Mouse (Mus musculus) retina, adult 2 months (tissue): ENCODE measurements around the gene Clstn3.
"Not testable (repeated sequence)": the region's sequence is repeated elsewhere in the genome, so short reads cannot be mapped to it uniquely, and the experiment has no call there.

Source experiments
- DNase-seq: peaks from one replicate; pipeline ENCODE4 v3.0.0-alpha.2; 2012; ENCODE audit warnings: low read depth, low spot score

The Clstn3 gene

DNA sequence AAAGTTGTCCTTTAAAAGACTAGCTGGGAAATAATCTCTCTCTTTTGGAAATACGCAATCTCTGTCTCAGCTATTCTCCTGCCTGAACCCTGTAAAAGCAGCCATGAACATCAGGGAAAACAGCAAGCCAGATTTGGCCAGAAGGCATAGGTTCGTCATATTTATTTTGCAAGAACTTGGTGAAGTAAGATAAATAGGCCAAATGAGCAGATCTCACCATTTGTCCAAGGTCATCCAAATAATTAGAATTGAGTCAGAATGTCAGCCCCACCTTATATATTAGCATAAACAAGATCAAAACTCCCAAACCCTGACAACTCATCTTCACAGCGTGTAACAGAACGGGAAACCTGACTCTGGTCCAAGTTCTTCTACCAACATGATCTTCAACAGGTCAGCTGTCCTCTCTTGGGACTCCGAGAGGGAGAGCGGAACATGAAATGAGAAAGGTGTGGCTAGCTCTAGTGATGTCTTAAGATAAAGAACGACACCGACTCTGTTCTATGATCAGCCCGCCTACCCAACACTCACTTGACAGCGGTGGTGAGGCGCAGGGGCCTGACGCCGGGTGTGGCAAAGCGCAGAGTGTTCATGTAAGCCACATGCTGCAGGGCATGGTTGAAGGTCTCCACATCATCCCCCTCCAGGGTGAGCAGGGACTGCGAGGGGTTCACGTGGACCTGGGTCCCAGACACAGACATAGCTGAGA is 15.5 kb downstream of the Clstn3 start:
- no peak for DNase-seq

DNA sequence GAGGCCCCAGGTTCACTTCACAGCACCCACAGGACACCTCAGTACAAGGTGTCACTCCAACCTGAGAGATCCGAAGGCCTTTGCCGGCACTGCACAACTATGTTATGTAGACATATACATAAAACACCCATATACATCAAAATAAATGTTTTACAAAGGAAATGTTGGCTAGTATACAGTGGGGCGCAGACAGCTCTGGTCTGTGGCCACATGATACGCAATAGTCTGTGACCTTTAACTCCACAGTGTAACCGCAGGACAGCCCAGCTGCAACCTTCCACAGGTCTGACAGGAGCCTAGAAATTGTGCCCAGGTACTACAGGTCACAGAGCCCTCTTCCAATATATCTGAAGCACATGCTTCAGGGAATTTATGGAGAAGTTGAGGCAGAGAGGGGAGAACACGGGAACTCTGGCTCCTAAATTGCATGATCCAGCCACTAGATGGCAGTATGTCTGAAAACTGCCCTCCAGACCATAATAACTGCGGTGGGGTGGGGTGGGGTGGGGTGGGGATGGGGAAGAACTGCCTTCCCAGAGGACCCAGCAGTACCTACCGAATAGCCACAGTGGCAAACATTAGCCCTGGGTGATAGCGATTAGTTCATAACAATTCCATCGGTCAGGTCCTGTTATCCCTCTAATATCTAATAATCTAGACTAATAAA is 16.3 kb downstream of the Clstn3 start:
- no peak for DNase-seq

DNA sequence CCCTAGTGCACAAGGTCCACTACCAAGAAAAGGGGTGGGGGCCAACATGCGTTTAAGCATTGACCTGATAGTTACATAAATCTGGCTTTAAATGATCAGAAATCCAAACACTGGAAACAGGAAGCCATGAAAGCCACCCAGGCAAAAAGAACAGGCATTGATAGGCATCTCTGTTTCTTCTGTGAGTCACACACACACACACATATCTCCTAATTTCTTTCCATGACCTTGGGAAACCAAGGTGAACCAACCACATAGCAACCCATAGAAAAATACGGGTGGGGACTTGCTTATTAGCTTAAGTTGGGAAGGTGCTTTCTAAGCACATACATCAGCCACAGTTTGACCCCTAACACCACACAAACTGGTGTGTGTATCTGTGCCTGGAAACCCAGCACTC is 17.2 kb downstream of the Clstn3 start:
- DNase-seq = no peak

DNA sequence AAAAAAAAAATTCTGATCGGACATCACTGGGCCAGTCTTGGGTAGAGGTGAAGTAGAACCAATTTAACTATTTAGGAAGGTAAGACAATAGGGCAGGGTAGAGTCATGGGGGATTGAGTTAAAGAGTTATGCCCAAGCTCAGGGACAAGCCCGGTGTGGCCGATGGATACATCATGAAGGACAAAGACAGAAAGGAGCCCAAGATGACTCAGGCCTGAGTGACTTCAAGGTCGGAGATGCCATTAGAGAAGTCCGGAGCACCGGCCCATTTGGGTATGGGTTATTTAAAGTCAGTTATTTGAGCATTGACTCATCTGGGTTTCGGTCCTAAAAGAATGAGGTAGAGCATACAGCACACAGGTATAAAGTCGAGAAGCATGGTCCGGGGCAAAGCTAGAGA is 18.1 kb downstream of the Clstn3 start:
- DNase-seq = no peak

DNA sequence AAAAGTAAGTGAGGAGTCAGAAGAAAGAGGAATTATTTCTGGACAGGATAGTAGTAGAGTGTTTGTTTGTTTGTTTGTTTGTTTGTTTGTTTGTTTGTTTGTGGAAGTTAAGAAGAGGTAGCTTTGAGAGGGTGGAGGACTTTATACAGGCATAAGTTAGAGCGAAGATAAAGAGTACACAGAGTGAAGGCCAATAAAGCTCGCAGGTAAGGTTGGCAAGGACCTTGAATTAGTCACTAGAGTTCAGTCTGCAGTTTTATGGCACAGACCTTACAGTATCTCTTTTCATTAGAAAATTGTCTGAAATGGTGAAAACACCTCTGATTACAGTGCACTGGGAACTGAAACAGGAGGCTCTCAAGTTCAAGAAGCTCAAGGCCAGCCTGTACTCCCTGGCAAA is 18.6 kb downstream of the Clstn3 start:
- no peak for DNase-seq

DNA sequence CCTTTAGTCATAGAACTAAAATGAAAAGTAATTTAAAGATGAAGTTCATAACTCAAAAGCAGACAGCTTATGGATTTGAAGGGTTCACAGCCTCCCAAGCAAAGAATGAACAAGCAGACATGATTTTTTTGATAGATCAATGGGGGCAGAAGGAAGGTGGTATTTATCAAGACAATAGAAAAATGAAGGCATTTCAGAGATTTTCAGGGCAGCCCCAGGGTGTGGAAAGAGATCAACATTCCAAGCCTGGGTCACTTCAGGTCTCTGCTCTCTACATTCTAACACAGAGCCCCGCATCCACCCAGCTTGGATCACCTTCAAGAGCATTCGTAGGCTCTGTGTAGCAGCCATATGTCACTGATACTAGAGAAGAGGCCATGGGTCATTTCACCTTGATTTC is 21.3 kb downstream of the Clstn3 start:
- no peak for DNase-seq

DNA sequence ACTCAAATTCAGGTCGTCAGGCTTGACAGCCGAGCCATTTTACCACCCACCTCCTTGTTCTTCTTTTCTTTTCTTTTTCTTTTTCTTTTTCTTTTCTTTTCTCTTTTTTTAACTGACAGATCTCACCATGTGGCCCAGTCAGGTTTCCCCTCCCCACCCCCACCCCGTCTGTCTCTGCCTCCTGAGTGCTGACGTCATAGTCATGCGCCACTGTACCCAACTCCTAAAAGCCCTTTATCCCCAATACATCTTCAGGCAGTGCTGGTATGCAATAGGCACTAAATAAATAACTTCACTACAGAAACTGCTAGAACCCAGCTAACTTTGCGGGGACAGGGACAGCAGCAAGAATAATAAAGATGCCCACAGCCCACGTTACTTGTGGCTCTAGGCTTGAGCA is 28.3 kb downstream of the Clstn3 start:
- no peak for DNase-seq

DNA sequence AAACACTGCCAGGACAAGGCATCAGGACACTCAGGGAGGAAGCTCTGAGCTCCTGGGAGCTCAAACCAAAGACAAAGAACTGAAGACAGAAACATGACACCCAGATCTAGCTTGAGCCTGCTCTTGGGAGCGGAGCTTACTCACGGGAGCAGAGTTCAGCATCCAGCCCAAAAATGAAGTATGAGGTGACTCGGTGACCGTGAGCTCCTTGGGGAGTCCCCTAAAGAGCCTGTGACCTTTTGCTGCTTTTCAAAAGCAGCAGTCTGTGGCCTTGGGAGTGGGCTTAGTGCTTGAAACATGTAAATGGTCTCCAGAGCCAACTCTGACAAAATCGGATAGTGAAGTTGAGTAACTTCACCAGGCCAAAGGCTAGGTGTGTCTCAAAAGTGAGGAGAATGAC is 29.4 kb downstream of the Clstn3 start:
- no peak for DNase-seq

DNA sequence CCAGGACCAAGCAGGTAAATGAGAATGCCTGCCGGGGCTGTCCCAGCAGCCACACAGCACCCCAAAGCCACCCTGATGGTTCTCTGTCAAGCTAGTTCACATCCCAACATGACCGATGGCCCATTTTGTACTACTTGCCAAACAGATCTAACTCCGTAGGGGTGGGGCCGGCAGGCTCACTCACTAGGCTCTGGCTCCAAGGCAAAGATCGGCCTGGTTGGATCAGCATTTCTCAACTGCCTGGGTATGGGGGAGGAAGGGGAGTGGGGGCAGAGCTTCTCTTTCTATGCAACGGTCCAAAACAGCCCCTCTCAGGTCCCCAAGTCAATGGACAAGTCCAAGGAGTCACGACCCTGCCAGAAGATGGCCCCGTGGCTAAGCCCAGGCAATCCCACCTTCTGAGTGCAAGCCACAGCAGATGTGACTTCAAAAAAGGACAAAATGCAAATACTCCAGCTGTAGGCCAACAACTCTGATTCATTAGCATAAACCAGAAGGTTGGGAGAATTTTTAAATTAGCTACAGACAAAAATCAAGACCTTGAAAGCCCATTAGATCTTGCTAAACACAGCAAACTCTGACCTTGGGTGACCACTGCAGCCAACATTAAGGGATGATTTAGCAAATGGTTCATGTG is 30.8 kb downstream of the Clstn3 start:
- no peak for DNase-seq

DNA sequence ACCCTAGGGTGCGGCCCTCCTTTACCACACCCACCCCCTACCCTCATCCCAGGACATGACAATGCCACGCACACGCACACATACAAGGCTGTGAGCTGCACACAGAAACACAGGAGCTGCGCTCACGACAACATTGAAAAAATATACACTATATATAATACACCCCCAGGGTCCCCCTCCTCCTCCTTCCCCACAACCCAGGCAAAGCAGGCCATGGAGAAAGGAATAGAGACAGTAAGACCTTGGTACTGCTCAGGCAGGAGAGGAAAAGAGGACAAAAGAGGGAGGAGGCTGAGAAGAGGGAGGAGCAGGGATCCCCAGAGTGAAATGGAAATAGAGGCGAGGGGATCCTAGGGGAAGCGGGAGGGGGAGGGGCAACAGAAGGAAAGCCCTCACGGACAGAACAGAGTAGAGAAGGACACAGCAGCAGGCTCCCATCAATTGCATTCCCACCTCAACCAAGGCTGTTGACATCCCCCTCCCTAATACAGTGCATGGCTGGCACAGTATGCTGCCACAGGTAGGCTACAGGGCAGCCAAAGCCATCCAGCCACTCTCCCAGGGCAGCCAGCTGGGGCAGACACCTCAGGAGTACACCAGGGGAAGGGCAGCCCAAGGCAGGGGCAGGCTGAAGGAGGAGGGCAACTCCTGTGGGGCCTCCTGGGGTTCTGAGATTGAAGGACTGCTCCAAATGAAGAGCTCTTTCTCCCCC is 33.7 kb downstream of the Clstn3 start:
- DNase-seq = no peak

DNA sequence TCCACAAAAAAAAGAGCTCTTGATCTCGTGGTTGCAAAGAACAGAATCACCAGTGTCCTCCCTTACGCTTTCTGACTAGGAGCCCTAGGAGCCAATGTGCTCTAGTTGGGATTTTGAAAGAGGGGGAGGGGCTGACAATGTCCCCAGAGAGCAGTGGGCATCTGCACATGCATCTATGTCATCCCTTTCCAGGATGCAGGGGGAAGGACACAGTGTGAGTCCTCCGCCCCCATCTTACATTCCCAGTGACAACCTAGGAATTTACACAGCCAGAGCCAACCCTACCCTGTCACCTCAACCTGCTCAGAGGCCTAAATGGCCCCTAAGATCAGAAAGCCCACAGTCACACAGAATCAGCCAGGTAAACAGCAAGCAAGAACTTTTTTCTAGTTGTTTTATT is 34.2 kb downstream of the Clstn3 start:
- no peak for DNase-seq

DNA sequence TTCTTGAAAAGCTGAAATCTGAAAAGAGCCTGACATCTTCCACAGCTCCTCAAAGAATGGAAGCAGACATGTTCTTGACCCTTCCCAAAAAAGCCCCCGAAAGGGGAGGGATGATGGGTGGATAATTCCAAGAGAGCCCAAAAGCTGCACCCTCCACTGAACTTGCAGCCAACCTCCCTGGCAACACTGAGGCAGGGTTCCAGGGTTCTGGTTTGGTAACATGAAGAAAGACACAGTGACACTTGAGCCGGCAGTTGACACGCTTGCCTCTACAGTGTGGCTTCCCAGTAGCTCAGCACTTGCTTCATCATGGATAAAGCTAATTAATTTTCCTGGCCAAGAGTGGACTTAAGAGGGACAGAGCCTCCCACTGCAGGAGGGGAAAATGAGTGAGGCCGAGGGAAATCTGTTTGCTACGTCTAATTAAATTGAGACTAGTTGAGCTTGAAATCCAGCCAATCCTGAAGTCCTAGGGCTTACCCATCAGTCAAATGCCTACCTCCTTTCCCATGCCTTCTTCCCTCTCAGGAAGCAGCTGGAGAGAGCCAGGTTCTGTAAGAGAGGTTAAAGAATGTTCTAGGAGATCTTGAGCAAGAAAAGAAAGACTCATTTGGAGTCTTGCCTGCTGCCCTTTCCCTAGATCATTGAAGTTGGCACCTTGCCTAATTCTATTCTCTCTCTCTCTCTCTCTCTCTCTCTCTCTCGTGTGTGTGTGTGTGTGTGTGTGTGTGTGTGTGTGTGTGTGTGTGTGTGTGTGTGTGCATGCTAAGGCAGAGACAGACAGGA is 36.6 kb downstream of the Clstn3 start:
- no peak for DNase-seq

DNA sequence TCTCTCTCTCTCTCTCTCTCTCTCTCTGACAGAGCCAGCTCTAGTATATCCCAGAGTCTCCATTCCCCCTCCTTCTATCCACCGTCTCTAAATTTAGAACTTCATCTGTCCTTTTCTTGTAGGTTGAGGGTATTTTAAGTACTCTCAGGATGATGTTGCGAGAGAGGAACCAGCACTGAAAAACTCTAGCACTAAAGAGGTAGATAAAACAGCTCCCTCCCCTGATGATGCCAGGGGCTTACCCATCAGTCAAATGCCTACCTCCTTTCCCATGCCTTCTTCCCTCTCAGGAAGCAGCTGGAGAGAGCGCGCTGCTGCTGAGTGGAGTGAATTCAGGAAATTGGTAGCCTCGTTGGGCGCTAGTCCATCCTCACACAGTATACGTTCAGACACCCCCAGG is 37.3 kb downstream of the Clstn3 start:
- no peak for DNase-seq

DNA sequence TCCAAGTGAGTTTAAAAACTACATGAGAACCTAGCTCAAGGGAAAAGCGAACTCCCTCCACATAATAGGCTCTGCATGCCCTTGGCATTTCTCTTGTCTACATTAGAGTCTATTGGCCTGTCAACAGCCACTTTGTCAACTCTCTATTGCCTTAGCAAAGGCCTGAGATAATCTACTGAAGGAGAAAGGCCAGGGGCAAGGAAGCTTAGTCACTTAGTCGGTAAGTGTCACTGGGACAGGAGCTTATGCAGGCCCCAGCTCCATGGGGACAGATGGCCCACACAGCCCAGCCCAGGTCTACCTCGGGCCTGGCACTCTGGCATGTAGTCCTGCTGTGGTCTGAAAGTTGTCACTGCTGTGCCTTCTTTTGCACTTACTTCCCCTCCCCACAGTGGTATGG is 38.0 kb downstream of the Clstn3 start:
- DNase-seq = no peak

DNA sequence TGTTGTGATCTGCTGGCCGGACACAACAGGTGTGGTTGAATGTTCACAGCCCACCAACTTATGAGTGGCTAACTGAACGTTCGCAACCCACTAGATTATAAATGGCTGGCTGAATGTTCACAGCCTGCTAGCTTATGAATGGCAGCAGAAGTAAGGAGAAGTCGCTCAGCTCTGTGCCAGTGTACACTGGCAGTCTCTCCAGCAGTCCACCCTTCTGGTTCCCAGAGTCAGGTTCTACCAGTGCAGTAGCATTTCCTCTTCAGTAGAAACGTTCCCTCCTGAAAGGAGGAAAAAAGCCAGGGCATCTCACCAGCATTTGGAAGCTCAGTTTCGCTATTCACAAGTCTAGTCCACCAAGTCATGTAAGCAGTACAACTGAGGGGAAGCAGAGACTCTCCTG is 39.1 kb downstream of the Clstn3 start:
- DNase-seq = no peak

DNA sequence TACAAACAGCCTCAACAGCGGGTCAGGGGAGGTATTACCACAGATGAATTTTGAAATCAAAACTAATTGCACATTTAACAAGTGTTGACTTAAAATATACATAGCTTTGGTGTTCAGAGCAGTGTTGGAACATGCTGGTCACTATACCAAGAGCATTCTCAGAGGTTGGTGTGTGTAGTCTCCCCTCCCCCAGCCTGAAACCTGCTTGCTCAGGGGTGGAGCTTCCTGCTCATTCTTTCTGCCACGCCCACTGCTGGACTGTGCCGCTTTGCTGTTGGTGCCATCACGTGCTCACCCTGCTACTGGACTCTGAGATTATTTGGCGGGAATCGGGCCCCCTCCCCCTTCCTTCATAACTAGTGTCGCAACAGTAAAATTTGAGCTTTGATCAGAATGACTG is 39.6 kb downstream of the Clstn3 start:
- DNase-seq = not testable (repeated sequence)

DNA sequence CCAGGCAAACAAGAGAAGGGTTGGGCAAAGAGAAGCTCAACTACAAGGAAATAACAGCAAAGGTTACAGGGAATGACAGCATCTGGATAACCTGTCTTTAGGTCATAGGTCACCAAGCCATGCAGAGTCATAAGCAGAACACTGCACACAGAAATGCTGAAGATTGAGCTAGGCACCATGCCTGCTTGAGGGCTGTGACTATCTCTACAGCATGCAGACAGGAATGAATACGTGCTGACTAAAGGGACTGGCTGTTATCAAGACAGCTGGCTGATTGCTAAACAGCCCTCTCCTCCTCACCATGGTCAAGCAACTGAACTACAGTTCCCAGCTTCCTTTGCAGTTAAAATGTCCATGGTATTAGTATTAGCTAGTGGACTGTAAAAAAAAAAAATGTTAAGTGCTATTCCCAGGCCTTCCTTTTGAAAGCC is 40.5 kb downstream of the Clstn3 start:
- DNase-seq = no peak

DNA sequence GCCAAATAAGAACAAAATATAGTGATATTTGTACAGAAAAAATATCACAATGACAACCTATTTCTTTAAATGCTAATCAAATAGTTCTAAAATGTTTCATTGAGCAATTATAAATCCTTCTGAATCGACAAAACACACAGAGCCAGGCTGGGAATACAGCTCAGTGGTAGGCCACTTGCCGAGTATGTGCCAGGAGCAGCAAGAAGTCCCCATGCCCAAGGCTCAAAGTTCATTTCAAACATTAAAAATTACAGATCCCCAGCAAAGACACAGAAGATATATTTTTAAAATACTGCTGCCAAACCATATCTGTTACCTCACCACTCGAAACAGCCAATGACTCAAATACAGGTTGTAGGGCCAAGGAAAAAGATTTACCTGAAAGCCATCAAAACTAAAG is 45.9 kb downstream of the Clstn3 start:
- DNase-seq = no peak

DNA sequence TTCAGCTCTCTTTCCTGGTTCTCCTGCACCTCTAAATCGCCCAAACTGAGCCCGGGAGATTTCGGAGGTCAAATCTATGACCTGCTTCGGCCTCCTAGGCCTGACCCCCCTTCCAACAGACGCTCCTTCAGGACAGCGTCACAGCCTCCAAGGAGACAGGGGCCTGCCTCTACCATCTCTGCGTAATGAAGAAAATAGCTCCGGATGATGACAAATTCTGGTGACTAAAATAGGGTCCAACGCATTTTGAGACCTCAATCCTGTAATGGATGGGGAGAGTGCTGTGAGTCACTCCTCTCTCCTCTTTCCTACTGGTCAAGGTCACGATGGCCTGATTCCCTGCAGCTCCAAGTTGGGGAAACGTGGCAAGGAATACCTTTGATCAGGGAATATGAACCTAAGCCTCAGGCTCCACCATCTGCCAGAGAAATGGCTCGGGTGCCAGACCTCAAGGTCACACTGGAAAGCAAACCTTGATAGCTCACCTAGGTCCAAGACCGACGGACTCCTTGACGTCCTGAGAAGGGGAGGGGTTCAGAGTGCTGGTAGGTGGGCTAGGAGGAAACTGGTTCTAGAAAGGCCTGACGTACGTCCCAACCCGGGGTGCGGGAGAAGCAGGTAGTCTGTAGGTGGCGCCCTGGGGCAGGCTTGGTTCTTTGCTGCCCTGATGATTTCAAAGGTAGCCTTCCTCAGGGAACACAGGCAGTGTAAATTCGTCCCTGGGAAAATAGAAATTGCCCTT is 49.1 kb downstream of the Clstn3 start:
- DNase-seq = peak; percentile 38

DNA sequence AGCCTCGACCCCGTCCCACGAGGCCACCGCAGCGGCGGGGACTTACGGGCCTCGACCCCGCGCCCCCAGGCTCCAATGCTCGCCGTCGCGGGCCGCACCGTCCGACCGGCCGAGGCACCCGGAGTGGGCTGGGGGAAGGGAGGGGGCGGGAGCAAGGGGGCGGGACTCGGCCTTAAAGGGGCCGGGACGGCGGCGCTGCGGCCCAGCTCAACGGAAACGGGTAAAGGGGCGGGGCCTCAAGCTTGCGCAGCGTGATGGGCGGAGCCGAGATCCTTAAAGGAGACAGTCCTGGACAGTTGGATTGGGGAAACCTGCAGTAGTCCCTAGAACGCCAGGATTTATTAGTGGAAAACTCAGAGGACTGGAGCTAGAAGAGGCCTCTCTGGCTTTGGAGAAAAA is 49.7 kb downstream of the Clstn3 start, which contains the start of gene Pex5:
Pex5 (minus strand) TSS at position 141 of the 399 bp plus-strand sequence.
- peak; percentile 82 for DNase-seq
